Comparison of ENCODE assay signal across 27 mouse cellular contexts in the genomic region with DNA sequence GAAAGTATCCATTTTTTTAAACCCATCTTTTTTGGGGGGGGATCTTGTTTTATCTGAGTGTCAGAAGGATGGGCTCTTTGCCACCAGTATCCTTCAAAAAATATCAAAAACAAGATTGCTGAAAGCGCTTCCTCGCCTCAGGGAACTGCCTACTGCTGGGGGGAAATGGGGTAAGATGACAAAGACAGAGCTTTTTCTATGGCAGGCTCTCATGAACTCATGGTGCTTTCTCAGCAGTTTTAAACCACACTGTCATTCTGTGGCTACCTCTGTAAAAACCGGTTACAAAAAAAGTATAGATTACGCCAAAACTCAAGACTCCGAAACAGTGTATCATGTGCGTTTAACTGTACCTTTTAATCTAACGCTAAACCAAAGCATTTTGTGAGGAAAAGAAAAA. TPM values are rescaled to one million over a fixed set of nuclear protein-coding genes. Genes with fewer than 3 reads are reported as not detected.
"Had no signal": no experiment of that assay in that cellular context is flagged by ENCODE, and none has a peak within 500 bp of the region (broad histone marks: within the 10 kb centered on the region; RNA-seq: fewer than 3 reads in every experiment).

No protein-coding gene starts in this region.

- H3K27ac ChIP-seq: heart, adult 2 months; heart, embryonic 13.5 days; heart, embryonic 15.5 days; hindbrain, embryonic 10.5 days; hindbrain, embryonic 12.5 days; hindbrain, embryonic 14.5 days; intestine, embryonic 15.5 days; layer of hippocampus, adult 2 months; left cerebral cortex, adult 2 months; liver, embryonic 13.5 days; liver, embryonic 15.5 days had no signal

- H3K27me3 ChIP-seq: heart, embryonic 13.5 days; heart, embryonic 15.5 days; hindbrain, embryonic 12.5 days; intestine, embryonic 15.5 days; liver, embryonic 13.5 days; liver, embryonic 15.5 days had no signal

- H3K36me3 ChIP-seq: heart, embryonic 13.5 days; heart, embryonic 15.5 days; hindbrain, embryonic 10.5 days; hindbrain, embryonic 12.5 days; intestine, embryonic 15.5 days; liver, embryonic 13.5 days; liver, embryonic 15.5 days had no signal

- ATAC-seq: hindbrain, embryonic 16.5 days; inflammation-experienced regulatory T-cells, adult 6 months; intestine, embryonic 15.5 days; intestine, postnatal 0 days had no signal

- H3K4me2 ChIP-seq: heart, embryonic 11.5 days; heart, embryonic 13.5 days; heart, embryonic 15.5 days; hindbrain, embryonic 12.5 days; hindbrain, embryonic 14.5 days; intestine, embryonic 15.5 days; liver, embryonic 11.5 days; liver, embryonic 13.5 days; liver, embryonic 15.5 days had no signal

- H3K4me1 ChIP-seq: heart, embryonic 13.5 days; heart, embryonic 15.5 days; hindbrain, embryonic 12.5 days; intestine, embryonic 15.5 days; liver, embryonic 13.5 days; liver, embryonic 15.5 days had no signal

- DNase-seq: gastrocnemius, postnatal 14 days; gastrocnemius, postnatal 36 days; heart, adult 11 months; heart, adult 2 months; heart, postnatal 14 days; heart, postnatal 4 days; kidney, adult 18-20 months; kidney, adult 8-10 months; kidney, postnatal 10 days; kidney, postnatal 25 days; kidney, postnatal 4 days; liver; liver, embryonic 13.5 days had no signal

- H3K9ac ChIP-seq: heart, embryonic 13.5 days; heart, embryonic 15.5 days; hindbrain, embryonic 12.5 days; hindbrain, embryonic 14.5 days; intestine, embryonic 15.5 days; liver, embryonic 13.5 days; liver, embryonic 15.5 days had no signal

- H3K4me3 ChIP-seq: heart, adult 2 months; heart, embryonic 13.5 days; heart, embryonic 15.5 days; hindbrain, embryonic 10.5 days; hindbrain, embryonic 12.5 days; intestine, embryonic 15.5 days; layer of hippocampus, adult 2 months; left cerebral cortex, adult 2 months; liver, embryonic 13.5 days; liver, embryonic 15.5 days had no signal

- H3K9me3 ChIP-seq: heart, embryonic 13.5 days; heart, embryonic 15.5 days; hindbrain, embryonic 10.5 days; hindbrain, embryonic 12.5 days; intestine, embryonic 15.5 days; liver, embryonic 13.5 days; liver, embryonic 15.5 days had no signal

RNA-seq across cellular contexts. Expression of gene Dcn, which starts 22.4 kb away (rescaled TPM):
- polyA plus RNA-seq: inflammation-experienced regulatory T-cells, adult 6 months had no signal
